Mouse (Mus musculus) megakaryocyte, embryonic 14.5 days (primary cell): ENCODE measurements around the gene Arhgef3. TPM values are rescaled to one million over a fixed set of nuclear protein-coding genes. Genes with fewer than 3 reads are reported as not detected.

Experiments
- H3K27me3 ChIP-seq: replicated peaks from 2 replicates; pipeline ENCODE3; 2012; ENCODE audit warnings: inconsistent platforms
- H3K36me3 ChIP-seq: replicated peaks from 2 replicates; pipeline ENCODE3; 2012; ENCODE audit warnings: low read length, inconsistent platforms, mixed read lengths
- H3K4me1 ChIP-seq: 2 replicates; pipeline ENCODE4 v1.6.1; 2012; ENCODE audit warnings: inconsistent platforms
- H3K4me3 ChIP-seq: replicated peaks from 2 replicates; pipeline ENCODE3; 2012; ENCODE audit warnings: moderate library complexity, mild to moderate bottlenecking, inconsistent platforms
- H3K9me3 ChIP-seq: 2 replicates; pipeline ENCODE4 v1.6.1; 2012; ENCODE audit warnings: inconsistent platforms
- FLI1 ChIP-seq: IDR thresholded peaks from 2 replicates; pipeline ENCODE4 v1.6.1; 2012; ENCODE audit warnings: low read length, inconsistent platforms, mixed read lengths
- GATA1 ChIP-seq: IDR thresholded peaks from 3 replicates; pipeline ENCODE4 v1.6.1; 2012; ENCODE audit warnings: mixed read lengths, low read length, inconsistent platforms, borderline replicate concordance
- polyA plus RNA-seq: library from polyadenylated mRNA; stranded (reverse); fragments of >175 nt; gene quantifications from 2 replicates; pipeline ENCODE4 v1.2.3, GENCODE M21; 2012; ENCODE audit warnings: low replicate concordance; ENCODE audit not compliant: insufficient read depth

The Arhgef3 gene
- polyA plus RNA-seq, 1 experiment, result 6.7 TPM

GRCm38 (mm10) chr14:27272072-27272834 lies 157.6 kb downstream of the Arhgef3 start:
- Histone ChIP-seq H3K27me3 (peaks cover 2% of the 10 kb centered on the region), H3K36me3 (no peaks in the 10 kb centered on the region), H3K9me3 (no peaks in the 10 kb centered on the region), H3K4me1 (peaks cover 62% of the 10 kb centered on the region), H3K4me3 (no peak overlapping the region)
- TF ChIP-seq FLI1 (no peak), GATA1 (no peak)

- H3K36me3 ChIP-seq, result no peaks in the 10 kb centered on the region
- peaks cover 61% of the 10 kb centered on the region for H3K4me1 ChIP-seq
- TF ChIP-seq FLI1 (no peak), GATA1 (no peak)
- H3K4me3 ChIP-seq, result no peak overlapping the region
- no peaks in the 10 kb centered on the region for H3K9me3 ChIP-seq
- H3K27me3 ChIP-seq, result peaks cover 2% of the 10 kb centered on the region
These were observed 158.1 kb downstream of the Arhgef3 start for GRCm38 (mm10) chr14:27272835-27273138.

GRCm38 (mm10) chr14:27273169-27273568 lies 158.5 kb downstream of the Arhgef3 start:
- H3K36me3 ChIP-seq, result no peaks in the 10 kb centered on the region

GRCm38 (mm10) chr14:27277259-27277658 lies 162.6 kb downstream of the Arhgef3 start:
- Histone ChIP-seq H3K9me3 (no peaks in the 10 kb centered on the region), H3K4me3 (no peak overlapping the region), H3K36me3 (no peaks in the 10 kb centered on the region), H3K4me1 (peaks cover 59% of the 10 kb centered on the region), H3K27me3 (peaks cover 5% of the 10 kb centered on the region)
- TF ChIP-seq FLI1 (no peak), GATA1 (no peak)

More at GRCm38 (mm10) chr14:27273169-27273568, 158.5 kb downstream of the Arhgef3 start:
- Histone ChIP-seq H3K4me1 (peaks cover 58% of the 10 kb centered on the region), H3K27me3 (peaks cover 2% of the 10 kb centered on the region), H3K9me3 (no peaks in the 10 kb centered on the region), H3K4me3 (no peak overlapping the region)
- TF ChIP-seq GATA1 (no peak), FLI1 (no peak)

- Histone ChIP-seq H3K9me3 (no peaks in the 10 kb centered on the region), H3K4me1 (peaks cover 63% of the 10 kb centered on the region), H3K36me3 (no peaks in the 10 kb centered on the region), H3K4me3 (no peak overlapping the region), H3K27me3 (peaks cover 4% of the 10 kb centered on the region)
- TF ChIP-seq FLI1, result no peak
- TF ChIP-seq GATA1, result no peak
These were observed 165.6 kb downstream of the Arhgef3 start for GRCm38 (mm10) chr14:27280201-27280890.

GRCm38 (mm10) chr14:27283956-27284355 lies 169.3 kb downstream of the Arhgef3 start:
- Histone ChIP-seq H3K9me3 (no peaks in the 10 kb centered on the region), H3K4me3 (no peak overlapping the region), H3K4me1 (peaks cover 53% of the 10 kb centered on the region), H3K36me3 (no peaks in the 10 kb centered on the region), H3K27me3 (peaks cover 11% of the 10 kb centered on the region)
- TF ChIP-seq FLI1 (no peak), GATA1 (no peak)

- Histone ChIP-seq H3K4me3 (no peak overlapping the region), H3K36me3 (no peaks in the 10 kb centered on the region), H3K4me1 (peaks cover 30% of the 10 kb centered on the region), H3K27me3 (peaks cover 11% of the 10 kb centered on the region), H3K9me3 (no peaks in the 10 kb centered on the region)
- no peak for TF ChIP-seq GATA1
- no peak for TF ChIP-seq FLI1
These were observed 171.5 kb downstream of the Arhgef3 start for GRCm38 (mm10) chr14:27286202-27286601.

GRCm38 (mm10) chr14:27289053-27289452 lies 174.4 kb downstream of the Arhgef3 start:
- H3K4me3 ChIP-seq, result no peak overlapping the region
- TF ChIP-seq FLI1, result no peak
- no peak for TF ChIP-seq GATA1
- H3K9me3 ChIP-seq, result no peaks in the 10 kb centered on the region
- peaks cover 9% of the 10 kb centered on the region for H3K27me3 ChIP-seq
- peaks cover 23% of the 10 kb centered on the region for H3K4me1 ChIP-seq
- H3K36me3 ChIP-seq, result no peaks in the 10 kb centered on the region

- TF ChIP-seq FLI1, result no peak
- no peak for TF ChIP-seq GATA1
- H3K4me3 ChIP-seq, result no peak overlapping the region
- peaks cover 10% of the 10 kb centered on the region for H3K27me3 ChIP-seq
- no peaks in the 10 kb centered on the region for H3K9me3 ChIP-seq
- no peaks in the 10 kb centered on the region for H3K36me3 ChIP-seq
- H3K4me1 ChIP-seq, result peaks cover 25% of the 10 kb centered on the region
These were observed 177.4 kb downstream of the Arhgef3 start for GRCm38 (mm10) chr14:27292101-27292500.

GRCm38 (mm10) chr14:27295821-27296220 lies 181.1 kb downstream of the Arhgef3 start:
- no peaks in the 10 kb centered on the region for H3K9me3 ChIP-seq
- H3K27me3 ChIP-seq, result peaks cover 9% of the 10 kb centered on the region
- no peak for TF ChIP-seq FLI1
- TF ChIP-seq GATA1, result no peak
- H3K4me1 ChIP-seq, result peaks cover 45% of the 10 kb centered on the region
- H3K36me3 ChIP-seq, result no peaks in the 10 kb centered on the region
- no peak overlapping the region for H3K4me3 ChIP-seq
